Mouse (Mus musculus) lung, postnatal 0 days (tissue): ENCODE data around the gene Gm21981. TPM values are rescaled to one million over a fixed set of nuclear protein-coding genes. Genes with fewer than 3 reads are reported as not detected.

Experiments
- ATAC-seq: fragments of 200-750 bp; cut with Nextera tagmentation; 2 replicates; pipeline ENCODE4 v1.8.0; 2017; ENCODE audit warnings: moderate library complexity
- DNase-seq: peaks from one replicate; pipeline ENCODE4 v3.0.0-alpha.2; 2016; ENCODE audit warnings: low spot score
- H3K27ac ChIP-seq: fragments of 300-500 bp; sonication (generic); 2 replicates; pipeline ENCODE4 v1.5.1; 2014; ENCODE audit warnings: antibody characterized with exemption, mild to moderate bottlenecking, low read length, mixed read lengths
- H3K27me3 ChIP-seq: fragments of 300-500 bp; sonication (generic); replicated peaks from 2 replicates; pipeline ENCODE4 v1.6.1; 2014; ENCODE audit warnings: low read length, mixed read lengths; ENCODE audit not compliant: insufficient read depth
- H3K36me3 ChIP-seq: fragments of 300-500 bp; sonication (generic); 2 replicates; pipeline ENCODE4 v1.6.1; 2014; ENCODE audit warnings: low read length, mixed read lengths; ENCODE audit not compliant: insufficient read depth
- H3K4me1 ChIP-seq: fragments of 300-500 bp; sonication (generic); 2 replicates; pipeline ENCODE4 v1.6.1; 2014; ENCODE audit warnings: antibody characterized with exemption, low read depth, low read length, mixed read lengths; ENCODE audit not compliant: insufficient read depth
- H3K4me2 ChIP-seq: fragments of 300-500 bp; sonication (generic); replicated peaks from 2 replicates; pipeline ENCODE4 v1.6.1; 2014; ENCODE audit warnings: low read depth, mild to moderate bottlenecking, low read length, moderate library complexity, mixed read lengths
- H3K4me3 ChIP-seq: fragments of 300-500 bp; sonication (generic); 2 replicates; pipeline ENCODE4 v1.5.1; 2014; ENCODE audit warnings: low read depth, low read length
- H3K9ac ChIP-seq: fragments of 300-500 bp; sonication (generic); replicated peaks from 2 replicates; pipeline ENCODE4 v1.6.1; 2014; ENCODE audit warnings: low read depth, mild to moderate bottlenecking
- H3K9me3 ChIP-seq: fragments of 300-500 bp; sonication (generic); 2 replicates; pipeline ENCODE4 v1.6.1; 2016; ENCODE audit warnings: low read length, mixed read lengths
- CTCF ChIP-seq: IDR thresholded peaks from 2 replicates; pipeline ENCODE4 v1.5.1; 2016; ENCODE audit warnings: antibody characterized with exemption, mild to moderate bottlenecking
- EP300 ChIP-seq: IDR thresholded peaks from 2 replicates; pipeline ENCODE4 v1.6.1; 2016; ENCODE audit warnings: antibody characterized with exemption, mild to moderate bottlenecking, control low read depth
- WGBS: fragments of 180-500 bp; shearing (Covaris S2); extraction: QIAGEN DNeasy Blood & Tissue Kit; methylation state at CpG from one replicate; pipeline ENCODE4 v1.1.7; 2014; 5-methylcytosine and 5-hydroxymethylcytosine counted together
- polyA plus RNA-seq: library from polyadenylated mRNA; unstranded; fragments of >200 nt; fragmentation: Nextera tagmentation; extraction: Ambion mirVana; gene quantifications from 2 replicates; pipeline ENCODE4 v1.2.1, GENCODE M21; 2015

The Gm21981 gene
- polyA plus RNA-seq, 1 experiment from 2014 or later, result 0.18 TPM

DNA sequence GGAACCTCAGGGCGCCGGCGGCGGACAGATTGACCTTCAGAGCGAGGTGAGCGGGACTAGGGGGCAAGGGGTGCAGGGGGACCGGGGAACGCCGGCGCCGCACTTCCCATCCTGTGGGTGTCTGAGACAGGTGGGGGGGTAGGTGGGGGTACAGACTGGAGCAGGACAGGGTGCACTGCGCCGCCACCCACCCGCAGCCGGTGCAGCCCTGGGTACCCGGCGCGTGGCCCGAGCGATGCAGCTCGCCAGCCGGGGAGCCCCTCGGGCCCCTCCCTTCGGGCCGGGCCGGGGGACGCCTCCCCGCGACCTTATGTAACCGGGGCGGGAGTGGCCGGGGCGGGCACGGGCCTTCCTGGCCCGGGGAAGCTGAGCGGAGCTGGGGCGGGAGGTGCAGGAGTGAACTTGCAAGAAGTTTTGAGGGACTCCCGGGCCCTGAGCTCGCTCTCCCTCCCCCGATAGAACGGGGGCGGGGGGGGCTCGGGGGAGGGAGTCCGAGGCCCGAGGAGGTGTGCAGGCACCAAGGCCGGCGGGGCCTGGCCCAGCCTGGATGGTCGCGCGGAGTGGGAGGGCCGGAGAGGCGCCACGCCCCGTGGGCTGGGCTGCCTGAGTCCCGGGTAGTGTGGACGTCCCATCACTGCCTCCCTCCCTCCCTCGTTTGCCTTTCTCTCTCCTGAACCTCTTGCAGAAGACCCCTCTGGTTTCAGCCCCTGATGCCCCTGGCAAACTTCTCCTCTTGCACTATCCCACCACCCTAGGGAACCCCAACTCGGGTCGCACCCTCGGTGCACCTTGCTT is 43.2 kb upstream of the Gm21981 start:
- Histone ChIP-seq H3K36me3 (no peaks in the 10 kb centered on the region), H3K27ac (peak overlapping the region; percentile 85), H3K4me3 (peak overlapping the region; percentile 85), H3K4me2 (peak overlapping the region; percentile 99), H3K27me3 (no peaks in the 10 kb centered on the region), H3K9ac (peak overlapping the region; percentile 69), H3K9me3 (no peaks in the 10 kb centered on the region), H3K4me1 (peaks cover 4% of the 10 kb centered on the region; the same call in 1 of the 2 replicates)
- TF ChIP-seq EP300 (no peak), CTCF (no peak)
- WGBS, result under 1% methylated on average over 32 of the region's 60 CpGs
- DNase-seq (peak; percentile 90), ATAC-seq (peak; percentile 90)

DNA sequence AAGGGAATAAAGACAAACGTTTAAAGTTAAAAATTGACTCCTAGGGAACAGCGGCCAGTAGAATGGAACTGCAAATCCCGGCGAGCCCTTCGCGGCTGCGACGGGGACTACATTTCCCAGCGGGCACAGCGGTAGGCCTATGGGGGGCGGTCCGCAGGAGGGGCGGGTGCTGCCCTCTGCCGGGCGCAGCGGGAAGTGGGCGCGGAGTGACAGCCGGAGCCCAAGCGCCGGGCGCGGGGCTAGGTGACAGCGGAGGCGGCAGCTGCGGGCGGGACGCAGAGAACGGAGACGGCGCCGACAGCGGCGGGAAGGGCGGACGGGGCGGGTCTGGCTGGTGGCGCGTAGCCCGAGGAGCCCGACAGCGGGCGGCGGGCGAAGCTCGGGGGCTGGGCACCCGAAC is 42.6 kb upstream of the Gm21981 start, which contains the start of gene Tfeb:
Gene Tfeb, plus strand, starts transcription at position 175 of the 400 bp plus-strand sequence.
- peak; percentile 95 for DNase-seq
- H3K4me3 ChIP-seq, result peak within 1 kb of the TSS; percentile 85
- peak within 1 kb of the TSS; percentile 69 for H3K9ac ChIP-seq
- peak within 1 kb of the TSS; percentile 99 for H3K4me2 ChIP-seq
- 0% methylated on average over 32 of the region's 47 CpGs for WGBS
- H3K36me3 ChIP-seq, result no peaks in the 10 kb centered on the region
- peak within 1 kb of the TSS; percentile 85 for H3K27ac ChIP-seq
- peaks cover 4% of the 10 kb centered on the region; the same call in 1 of the 2 replicates for H3K4me1 ChIP-seq
- peak; percentile 88 for ATAC-seq
- H3K27me3 ChIP-seq, result no peaks in the 10 kb centered on the region
- TF ChIP-seq EP300 (no peak), CTCF (peak; percentile 95)
- no peaks in the 10 kb centered on the region for H3K9me3 ChIP-seq

DNA sequence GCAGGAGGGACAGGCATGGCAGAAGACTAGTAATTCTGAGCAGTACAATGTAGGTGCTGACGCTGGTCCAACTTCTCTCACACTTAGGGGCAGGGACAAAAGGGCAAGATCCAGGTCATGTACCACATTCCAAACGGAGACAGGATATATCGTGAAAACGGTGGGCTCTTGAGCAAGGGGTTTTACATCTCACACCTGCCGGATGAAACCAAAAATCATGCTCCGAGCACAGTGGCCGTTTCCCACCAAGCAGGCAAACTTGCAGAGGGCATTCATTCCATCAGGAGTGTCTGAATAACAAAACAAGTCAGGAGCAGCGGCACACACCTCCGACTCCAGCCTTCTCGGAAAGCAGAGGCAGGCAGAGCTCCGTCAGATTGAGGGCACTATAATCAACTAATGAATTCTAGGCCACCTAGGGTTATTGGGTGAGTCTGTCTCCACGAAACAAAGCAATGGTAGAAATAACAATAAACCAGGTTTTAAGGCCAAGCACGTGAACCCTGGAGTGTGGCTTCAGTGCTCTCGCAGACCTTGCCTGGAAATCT is 41.4 kb upstream of the Gm21981 start:
- no peaks in the 10 kb centered on the region for H3K36me3 ChIP-seq
- WGBS, result 74% methylated on average over 14 of the region's 14 CpGs
- DNase-seq, result no peak
- no peak for ATAC-seq
- no peaks in the 10 kb centered on the region for H3K9me3 ChIP-seq
- peaks cover 4% of the 10 kb centered on the region; the same call in 1 of the 2 replicates for H3K4me1 ChIP-seq
- TF ChIP-seq CTCF (no peak), EP300 (no peak)
- no peak overlapping the region for H3K27ac ChIP-seq
- no peaks in the 10 kb centered on the region for H3K27me3 ChIP-seq
- H3K4me2 ChIP-seq, result no peak overlapping the region
- no peak overlapping the region for H3K9ac ChIP-seq
- no peak overlapping the region for H3K4me3 ChIP-seq

DNA sequence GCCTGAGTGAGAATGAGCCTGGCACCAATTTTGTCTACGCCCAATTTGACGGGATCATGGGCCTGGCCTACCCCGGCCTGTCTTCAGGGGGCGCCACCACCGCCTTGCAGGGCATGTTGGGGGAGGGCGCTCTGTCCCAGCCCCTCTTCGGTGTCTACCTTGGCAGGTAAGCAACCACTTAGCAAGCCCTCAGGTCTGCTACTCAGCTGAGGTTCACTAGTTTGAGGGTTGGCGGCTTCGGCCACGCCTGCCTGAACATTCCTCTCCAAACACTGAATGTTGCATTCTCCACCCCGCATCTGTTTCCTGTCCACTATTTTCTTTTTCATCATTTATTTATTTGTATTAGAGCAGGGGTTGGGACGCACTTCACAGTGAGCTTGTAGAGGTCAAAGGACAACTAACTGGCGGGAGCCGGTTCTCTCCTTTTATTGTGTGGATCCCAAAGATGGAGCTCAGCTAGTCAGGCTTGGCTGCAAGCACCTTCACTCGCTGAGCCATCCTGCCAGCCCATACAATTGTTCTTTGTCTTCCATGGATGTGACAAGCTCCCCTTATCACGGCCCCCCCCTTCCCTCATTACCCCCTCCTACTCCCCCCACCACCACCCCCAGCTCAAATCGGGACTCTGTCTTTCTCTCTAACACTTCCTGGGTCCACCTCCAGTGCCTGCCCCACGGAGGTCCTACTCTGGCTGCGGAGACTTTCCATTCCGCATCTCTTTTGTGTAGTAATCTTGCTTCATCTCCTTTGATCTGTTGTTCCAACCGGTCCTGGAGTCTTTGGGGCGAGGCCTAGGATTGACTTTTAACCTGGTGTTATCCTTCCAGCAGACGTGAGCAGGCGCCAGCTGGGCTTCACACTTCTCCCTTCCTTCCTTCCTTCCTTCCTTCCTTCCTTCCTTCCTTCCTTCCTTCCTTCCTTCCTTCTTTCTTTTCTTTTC is 36.6 kb upstream of the Gm21981 start:
- Histone ChIP-seq H3K36me3 (no peaks in the 10 kb centered on the region), H3K27ac (no peak overlapping the region), H3K4me2 (no peak overlapping the region), H3K4me3 (no peak overlapping the region), H3K4me1 (no peaks in the 10 kb centered on the region), H3K9ac (no peak overlapping the region), H3K9me3 (no peaks in the 10 kb centered on the region), H3K27me3 (no peaks in the 10 kb centered on the region)
- ATAC-seq (peak; percentile 83), DNase-seq (peak; percentile 76)
- TF ChIP-seq CTCF (peak; percentile 62), EP300 (no peak)
- 39% methylated on average over 24 of the region's 24 CpGs for WGBS

DNA sequence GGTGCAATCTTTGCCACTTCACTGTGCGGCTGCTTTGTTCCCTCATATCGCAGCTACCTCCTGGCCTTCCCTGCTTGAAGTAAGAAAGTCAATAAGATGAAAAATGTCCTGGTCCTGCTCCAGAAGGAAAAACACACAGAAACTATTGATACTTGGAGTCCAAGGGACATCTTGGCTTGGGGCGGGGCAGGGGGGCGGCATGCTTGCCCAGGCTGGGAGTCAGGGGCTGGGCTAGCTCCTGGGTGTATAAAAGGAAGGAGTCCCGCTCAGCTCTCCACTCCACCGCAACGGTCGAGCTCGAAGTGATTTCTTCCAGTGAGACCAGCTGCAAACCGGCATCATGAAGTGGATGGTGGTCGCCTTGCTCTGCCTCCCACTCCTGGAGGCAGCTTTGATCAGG is 32.3 kb upstream of the Gm21981 start, which contains the start of gene Pgc:
Gene Pgc, plus strand, starts transcription at position 277 of the 400 bp plus-strand sequence.
- H3K27me3 ChIP-seq, result no peaks in the 10 kb centered on the region
- H3K4me1 ChIP-seq, result no peaks in the 10 kb centered on the region
- ATAC-seq (no peak), DNase-seq (no peak)
- no peak within 1 kb of the TSS for H3K9ac ChIP-seq
- TF ChIP-seq EP300 (no peak), CTCF (no peak)
- H3K4me2 ChIP-seq, result no peak within 1 kb of the TSS
- WGBS, result 41% methylated on average over 11 of the region's 11 CpGs
- H3K36me3 ChIP-seq, result no peaks in the 10 kb centered on the region
- no peak within 1 kb of the TSS for H3K27ac ChIP-seq
- H3K9me3 ChIP-seq, result no peaks in the 10 kb centered on the region
- H3K4me3 ChIP-seq, result no peak within 1 kb of the TSS

DNA sequence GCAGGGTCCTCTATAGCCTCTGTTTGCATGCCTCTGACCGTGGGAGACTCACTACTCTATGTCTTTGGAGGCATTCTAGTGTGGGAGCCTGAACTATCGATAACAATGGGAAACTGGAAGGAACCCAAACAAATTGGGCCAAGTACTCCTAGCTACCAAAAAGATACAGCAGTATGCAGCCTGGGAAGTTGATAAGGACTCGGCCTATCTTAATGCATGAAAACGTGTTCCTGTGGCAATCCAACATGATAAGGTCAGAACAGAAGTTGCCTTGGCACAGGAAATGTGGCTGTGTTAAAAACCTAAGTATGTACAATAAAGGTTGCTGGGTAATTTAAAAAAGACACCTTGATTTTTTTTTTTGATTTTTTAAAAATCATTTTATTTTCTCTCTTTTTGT is 26.9 kb upstream of the Gm21981 start:
- Histone ChIP-seq H3K27me3 (no peaks in the 10 kb centered on the region), H3K9ac (no peak overlapping the region), H3K4me3 (no peak overlapping the region), H3K9me3 (no peaks in the 10 kb centered on the region), H3K4me2 (no peak overlapping the region), H3K4me1 (no peaks in the 10 kb centered on the region), H3K36me3 (no peaks in the 10 kb centered on the region), H3K27ac (no peak overlapping the region)
- no peak for TF ChIP-seq CTCF
- DNase-seq, result no peak
- ATAC-seq, result no peak
- 59% methylated on average over 4 of the region's 4 CpGs for WGBS
